Mouse (Mus musculus): ENCODE measurements around the gene Bcl2l11.

DNA sequence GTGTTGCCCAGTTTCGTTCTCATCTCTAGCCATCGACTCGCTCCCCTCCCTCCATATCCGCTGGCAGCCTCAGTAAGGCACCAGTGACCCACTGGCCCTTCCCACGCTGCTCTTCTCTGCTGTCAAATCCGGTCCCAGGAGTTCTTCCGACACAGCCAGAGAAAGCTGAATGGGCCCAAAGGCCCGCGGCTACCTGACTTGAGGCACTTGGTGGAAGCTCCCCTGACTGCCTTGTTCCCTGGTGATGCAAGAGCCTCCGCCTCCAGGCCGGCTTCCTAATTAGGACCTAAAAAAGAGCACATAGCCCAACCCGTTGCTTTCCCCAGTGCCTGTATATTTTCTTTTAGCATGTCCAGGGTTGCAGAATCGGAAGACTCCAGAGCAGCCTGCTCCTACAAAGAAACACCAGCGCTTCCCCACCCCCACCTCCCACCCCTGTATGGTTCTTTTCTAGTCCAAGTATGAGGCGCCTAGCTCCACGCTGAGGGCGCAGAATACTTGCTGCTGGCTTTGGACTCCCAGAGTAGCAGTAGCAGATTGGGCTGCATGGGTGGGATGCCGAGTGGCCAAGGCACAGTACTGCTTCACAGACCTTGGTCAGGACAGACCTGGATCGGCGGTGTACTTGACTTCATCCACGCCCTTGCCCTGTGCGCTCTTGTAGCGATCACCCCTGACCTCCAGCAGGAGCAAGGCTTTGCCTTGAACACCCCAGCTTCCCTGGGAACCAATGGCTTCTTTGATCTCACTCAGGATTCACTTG, 1.7 kb upstream of the Bcl2l11 start:
- TF ChIP-seq GATA1 (IDR thresholded peaks at IDR 0.05; ENCODE audit: low read length), result no peak
- no peak for TF ChIP-seq TAL1 (IDR thresholded peaks at IDR 0.05; ENCODE audit: low read length)
